Mouse (Mus musculus): ENCODE data around the gene Gm5065. TPM values are rescaled to one million over a fixed set of nuclear protein-coding genes. Genes with fewer than 3 reads are reported as not detected.

Gm5065 gene
- polyA plus RNA-seq (2016; fragmentation: Nextera tagmentation; extraction: Ambion mirVana), result not detected in 2 replicates

DNA sequence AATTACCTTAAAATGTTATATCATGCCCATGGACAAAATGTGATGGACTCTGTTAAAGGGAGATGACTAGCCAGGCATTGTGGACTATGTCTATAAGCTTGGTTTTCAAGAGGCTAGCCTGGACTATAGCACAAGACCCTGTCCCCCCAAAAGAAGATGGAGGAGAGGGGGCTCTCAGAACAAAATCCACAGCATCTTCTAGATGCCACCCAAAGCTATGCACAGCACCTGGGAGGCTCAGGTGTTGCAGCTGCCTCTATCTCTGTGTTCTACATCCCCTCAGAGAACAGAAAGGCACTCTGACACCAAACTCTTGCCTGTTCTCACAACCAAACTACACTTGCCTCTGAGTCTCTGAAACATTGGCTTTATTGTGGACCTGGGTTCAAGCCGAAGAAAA, at the start of gene Gm5065:
TSS of gene Gm5065 (plus strand) at position 301 of the 400 bp plus-strand sequence.
- WGBS, result 91% methylated on average over 1 of the region's 1 CpGs
- peaks cover 45% of the 10 kb centered on the region for H3K9me3 ChIP-seq
- ATAC-seq (ENCODE audit: low FRiP score, low read depth), result no peak

DNA sequence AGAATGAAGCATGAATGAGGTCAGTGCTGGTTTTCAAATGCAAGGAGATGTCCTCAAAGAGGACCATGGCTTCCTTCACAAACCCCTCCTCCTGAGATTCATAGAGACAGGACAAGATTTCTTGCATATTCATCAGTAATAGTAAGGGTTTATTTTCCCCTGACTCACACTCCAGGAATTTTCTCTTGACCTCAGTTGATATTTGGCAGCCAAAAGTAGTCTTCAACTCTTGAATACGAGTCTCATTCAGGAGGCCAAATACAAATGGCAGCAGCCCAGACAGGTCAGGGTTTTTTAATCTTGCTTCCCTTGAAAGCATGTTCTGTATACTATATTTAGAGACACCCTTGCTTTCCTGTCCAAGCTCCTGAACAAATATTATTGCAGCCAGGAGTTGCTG, 22.8 kb upstream of the Gm5065 start:
- Histone ChIP-seq H3K9me3 (peaks cover 38% of the 10 kb centered on the region), H3K27ac (no peak overlapping the region), H3K27me3 (replicated peaks) (no peaks in the 10 kb centered on the region), H3K9ac (no peak overlapping the region), H3K4me3 (no peak overlapping the region), H3K4me2 (replicated peaks) (no peak overlapping the region), H3K4me1 (no peaks in the 10 kb centered on the region), H3K36me3 (no peaks in the 10 kb centered on the region)
- ATAC-seq (ENCODE audit: low FRiP score, low read depth), result no peak
- WGBS, result 96% methylated on average over 1 of the region's 1 CpGs

More for the DNA sequence above, at the start of gene Gm5065:
- H3K4me1 ChIP-seq, result no peaks in the 10 kb centered on the region
- no peak within 1 kb of the TSS for H3K4me2 ChIP-seq (replicated peaks)
- no peak within 1 kb of the TSS for H3K9ac ChIP-seq
- no peaks in the 10 kb centered on the region for H3K36me3 ChIP-seq
- H3K27ac ChIP-seq, result no peak within 1 kb of the TSS
- no peaks in the 10 kb centered on the region for H3K27me3 ChIP-seq (replicated peaks)
- no peak within 1 kb of the TSS for H3K4me3 ChIP-seq

- WGBS, result 86% methylated on average over 4 of the region's 4 CpGs
Observed at GRCm38 (mm10) chr7:5350935-5351334, 598 bp downstream of the Gm5065 start, which contains the start of gene Nlrp2. Gene Nlrp2 (minus strand): TSS chr7:5351035.

DNA sequence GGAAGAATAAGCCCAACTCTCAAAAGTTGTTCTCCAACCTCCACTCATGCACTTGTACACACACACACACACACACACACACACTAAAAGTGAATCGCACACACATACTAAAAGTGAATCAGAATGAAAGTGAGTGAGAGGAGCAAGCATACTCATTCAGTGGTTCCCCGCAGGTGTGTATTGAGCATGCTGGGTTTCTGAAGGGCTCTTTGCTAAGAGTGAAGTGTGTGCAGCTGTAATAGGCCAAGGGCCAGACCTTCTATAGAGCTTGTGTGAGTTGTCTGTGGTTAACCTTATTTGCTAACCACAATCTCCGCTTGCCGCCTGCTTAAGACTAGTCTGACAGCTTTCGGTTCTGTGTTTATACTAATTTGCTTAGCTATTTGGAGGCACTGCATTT, 13.3 kb downstream of the Gm5065 start:
- Histone ChIP-seq H3K4me2 (replicated peaks) (no peak overlapping the region), H3K9ac (no peak overlapping the region), H3K9me3 (peaks cover 62% of the 10 kb centered on the region), H3K36me3 (no peaks in the 10 kb centered on the region), H3K27ac (no peak overlapping the region), H3K27me3 (replicated peaks) (no peaks in the 10 kb centered on the region), H3K4me3 (no peak overlapping the region), H3K4me1 (no peaks in the 10 kb centered on the region)
- WGBS, result 94% methylated on average over 5 of the region's 5 CpGs
- ATAC-seq (ENCODE audit: low FRiP score, low read depth), result no peak

More at GRCm38 (mm10) chr7:5350935-5351334, 598 bp downstream of the Gm5065 start, which contains the start of gene Nlrp2:
- H3K36me3 ChIP-seq, result no peaks in the 10 kb centered on the region
- H3K9me3 ChIP-seq, result peaks cover 49% of the 10 kb centered on the region
- no peak within 1 kb of the TSS for H3K9ac ChIP-seq
- H3K27me3 ChIP-seq (replicated peaks), result no peaks in the 10 kb centered on the region
- no peak within 1 kb of the TSS for H3K27ac ChIP-seq
- H3K4me1 ChIP-seq, result no peaks in the 10 kb centered on the region
- no peak within 1 kb of the TSS for H3K4me3 ChIP-seq
- ATAC-seq (ENCODE audit: low FRiP score, low read depth), result no peak
- no peak within 1 kb of the TSS for H3K4me2 ChIP-seq (replicated peaks)

DNA sequence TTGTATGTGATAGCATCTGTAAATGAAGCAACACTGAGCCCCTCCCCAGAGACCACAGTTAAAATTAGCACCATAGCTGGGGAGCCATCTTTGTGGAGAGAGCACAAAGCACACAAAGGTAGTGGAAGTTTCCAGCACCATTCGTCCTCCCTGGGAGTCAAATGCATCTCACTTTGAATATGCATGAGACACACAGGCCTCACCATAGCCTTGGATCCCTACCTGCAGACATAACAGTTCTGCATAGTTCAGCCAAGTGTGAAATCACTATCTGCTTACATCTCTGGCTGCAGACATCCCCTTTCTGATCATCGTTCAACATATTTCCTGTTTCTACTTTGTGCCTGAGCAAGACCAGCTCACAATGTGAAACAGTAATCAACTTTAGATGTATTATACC, 16.4 kb downstream of the Gm5065 start:
- H3K9ac ChIP-seq, result no peak overlapping the region
- H3K36me3 ChIP-seq, result no peaks in the 10 kb centered on the region
- 81% methylated on average over 2 of the region's 2 CpGs for WGBS
- ATAC-seq (ENCODE audit: low FRiP score, low read depth), result no peak
- peaks cover 41% of the 10 kb centered on the region for H3K9me3 ChIP-seq
- H3K4me3 ChIP-seq, result no peak overlapping the region
- H3K27ac ChIP-seq, result no peak overlapping the region
- no peaks in the 10 kb centered on the region for H3K27me3 ChIP-seq (replicated peaks)
- H3K4me2 ChIP-seq (replicated peaks), result no peak overlapping the region
- H3K4me1 ChIP-seq, result no peaks in the 10 kb centered on the region

- no peak for ATAC-seq (ENCODE audit: low FRiP score, low read depth)
- H3K4me1 ChIP-seq, result no peaks in the 10 kb centered on the region
- 45% methylated on average over 2 of the region's 2 CpGs for WGBS
- no peak overlapping the region for H3K4me2 ChIP-seq (replicated peaks)
- H3K9me3 ChIP-seq, result peaks cover 32% of the 10 kb centered on the region; the same call in 1 of the 2 replicates
- H3K36me3 ChIP-seq, result no peaks in the 10 kb centered on the region
- no peak overlapping the region for H3K4me3 ChIP-seq
- H3K9ac ChIP-seq, result no peak overlapping the region
- H3K27ac ChIP-seq, result no peak overlapping the region
- H3K27me3 ChIP-seq (replicated peaks), result no peaks in the 10 kb centered on the region
Observed at GRCm38 (mm10) chr7:5406201-5406600, 55.9 kb downstream of the Gm5065 start.

Other genes with a start within 250 kb of the Gm5065 start
- 0.18 TPM in 1 of 2 replicates, not detected in the other for gene Rfpl4, start 233.6 kb upstream of the Gm5065 start, polyA plus RNA-seq (2016; fragmentation: Nextera tagmentation; extraction: Ambion mirVana)
- gene Rasl2-9, start 224.6 kb upstream of the Gm5065 start, polyA plus RNA-seq (2016; fragmentation: Nextera tagmentation; extraction: Ambion mirVana), result 0.27 and 0.38 TPM in 2 replicates
- gene Vmn1r55, start 200.9 kb upstream of the Gm5065 start, polyA plus RNA-seq (2016; fragmentation: Nextera tagmentation; extraction: Ambion mirVana), result 0.01 and 0.08 TPM in 2 replicates
- not detected in 2 replicates for gene Vmn1r56, start 153.8 kb upstream of the Gm5065 start, polyA plus RNA-seq (2016; fragmentation: Nextera tagmentation; extraction: Ambion mirVana)
- not detected in 2 replicates for gene Vmn1r57, start 132.0 kb upstream of the Gm5065 start, polyA plus RNA-seq (2016; fragmentation: Nextera tagmentation; extraction: Ambion mirVana)
- gene Nlrp2, start 498 bp downstream of the Gm5065 start, polyA plus RNA-seq (2016; fragmentation: Nextera tagmentation; extraction: Ambion mirVana), result not detected in 2 replicates
- not detected in 2 replicates for gene Vmn1r58, start 62.9 kb downstream of the Gm5065 start, polyA plus RNA-seq (2016; fragmentation: Nextera tagmentation; extraction: Ambion mirVana)
- not detected in 2 replicates for gene Vmn1r59, start 106.2 kb downstream of the Gm5065 start, polyA plus RNA-seq (2016; fragmentation: Nextera tagmentation; extraction: Ambion mirVana)
- not detected in 2 replicates for gene Vmn2r28, start 143.4 kb downstream of the Gm5065 start, polyA plus RNA-seq (2016; fragmentation: Nextera tagmentation; extraction: Ambion mirVana)
- not detected in 2 replicates for gene Vmn1r60, start 196.8 kb downstream of the Gm5065 start, polyA plus RNA-seq (2016; fragmentation: Nextera tagmentation; extraction: Ambion mirVana)

All from neural tube, embryonic 12.5 days (tissue).